Mouse (Mus musculus): ENCODE measurements around the gene Hectd2.

DNA sequence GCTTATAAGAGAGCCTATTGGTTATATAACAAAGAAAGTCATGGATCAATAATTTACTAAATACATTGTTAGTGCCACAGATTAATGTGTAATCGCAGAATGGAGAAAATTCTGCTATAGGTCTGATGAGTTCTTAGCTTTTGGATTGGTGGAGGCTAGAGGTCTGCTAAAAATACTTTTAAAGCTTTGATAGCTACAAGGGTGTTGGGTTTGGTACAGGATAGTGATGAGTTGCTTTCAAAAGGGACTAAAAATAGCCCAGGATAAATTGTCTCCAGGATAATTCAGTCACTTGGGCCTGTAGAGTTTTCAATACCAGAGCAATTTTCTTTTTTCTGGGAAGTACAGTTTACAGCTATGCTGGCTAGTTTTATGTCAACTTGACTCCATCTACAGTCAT lies 108.3 kb downstream of the Hectd2 start:
- no peak for TF ChIP-seq CTCF (IDR thresholded peaks at IDR 0.05; ENCODE audit: low read depth, low read length)
- no peak for TF ChIP-seq POLR2A (IDR thresholded peaks at IDR 0.05; ENCODE audit: insufficient read depth, low read length)
- no peak for TF ChIP-seq EP300 (IDR thresholded peaks at IDR 0.05; ENCODE audit: insufficient read depth, low read depth, low read length)
